Mouse (Mus musculus) CH12.LX (cell line): Measurements from ENCODE around the gene Gm21981. TPM values are rescaled to one million over a fixed set of nuclear protein-coding genes. Genes with fewer than 3 reads are reported as not detected.

Experiments used
- DNase-seq: peaks from one replicate; pipeline ENCODE4 v3.0.0-alpha.2; 2013; ENCODE audit errors: extremely low read depth
- H3K27ac ChIP-seq: 2 replicates; pipeline ENCODE4 v1.5.1; 2012; ENCODE audit warnings: low read depth, mild to moderate bottlenecking, control low read depth, moderate library complexity; ENCODE audit not compliant: insufficient read depth
- H3K27me3 ChIP-seq: replicated peaks from 2 replicates; pipeline ENCODE3; 2012; ENCODE audit warnings: inconsistent platforms
- H3K36me3 ChIP-seq, 2 experiments: replicated peaks in 1 of 2; 2 replicates each; pipeline versions ENCODE3 to v1.6.1; 2012; ENCODE audit warnings: inconsistent platforms in 1 of 2, low read length in 1 of 2, mild to moderate bottlenecking in 1 of 2, mixed read lengths in 1 of 2, moderate library complexity in 1 of 2; ENCODE audit not compliant: control insufficient read depth in 1 of 2, insufficient read depth in 1 of 2
- H3K4me1 ChIP-seq, 2 experiments: 2 replicates each; pipeline ENCODE4 v1.6.1; 2012; ENCODE audit warnings: inconsistent platforms in 1 of 2, moderate library complexity in 1 of 2; ENCODE audit not compliant: insufficient read depth in 2 of 2, control insufficient read depth in 1 of 2
- H3K4me2 ChIP-seq: 2 replicates; pipeline ENCODE4 v1.6.1; 2012; ENCODE audit warnings: low read depth, mild to moderate bottlenecking, control low read depth; ENCODE audit not compliant: poor library complexity, insufficient read depth, severe bottlenecking
- H3K4me3 ChIP-seq, 3 experiments: fragments of 150-350 bp in 1 of 3; sonication (generic) in 1 of 3; replicated peaks in 1 of 3; 2 replicates each; pipeline versions ENCODE3 to v1.5.1; 2011 to 2012; ENCODE audit warnings: low read depth in 2 of 3, low read length in 2 of 3, mild to moderate bottlenecking in 2 of 3, moderate library complexity in 2 of 3, control low read depth in 1 of 3, improper control_type of control experiment in 1 of 3, inconsistent platforms in 1 of 3, mixed read lengths in 1 of 3; ENCODE audit not compliant: poor library complexity in 1 of 3
- H3K79me2 ChIP-seq: replicated peaks from 2 replicates; pipeline ENCODE4 v1.6.1; 2012; ENCODE audit warnings: mild to moderate bottlenecking, moderate library complexity; ENCODE audit not compliant: control insufficient read depth, poor library complexity, insufficient read depth, severe bottlenecking; ENCODE audit errors: extremely low read depth
- H3K9ac ChIP-seq: 2 replicates; pipeline ENCODE4 v1.6.1; 2012; ENCODE audit warnings: low read depth, mild to moderate bottlenecking, control low read depth, moderate library complexity; ENCODE audit not compliant: insufficient read depth
- H3K9me3 ChIP-seq: replicated peaks from 2 replicates; pipeline ENCODE3; 2012; ENCODE audit warnings: low read length, inconsistent platforms, mixed read lengths
- BHLHE40 ChIP-seq: IDR thresholded peaks from 2 replicates; pipeline ENCODE4 v1.6.1; 2011; ENCODE audit warnings: mild to moderate bottlenecking, low read depth, low read length, improper control_type of control experiment
- CHD1 ChIP-seq: IDR thresholded peaks from 2 replicates; pipeline ENCODE4 v1.6.1; 2012; ENCODE audit warnings: low read depth, low read length, improper control_type of control experiment, inconsistent platforms
- CTCF ChIP-seq, 2 experiments: IDR thresholded peaks in 1 of 2; conservative IDR thresholded peaks in 1 of 2; 2 replicates each; pipeline ENCODE4 v1.5.1; 2011 to 2012; ENCODE audit warnings: low read depth in 2 of 2, low read length in 2 of 2, improper control_type of control experiment in 1 of 2, inconsistent platforms in 1 of 2, mild to moderate bottlenecking in 1 of 2, moderate library complexity in 1 of 2
- GABPA ChIP-seq: IDR thresholded peaks from 2 replicates; pipeline ENCODE4 v1.6.1; 2012; ENCODE audit warnings: low read depth, low read length, improper control_type of control experiment, inconsistent platforms; ENCODE audit not compliant: insufficient replicate concordance
- IRF4 ChIP-seq: IDR thresholded peaks from 2 replicates; pipeline ENCODE4 v1.6.1; 2014; ENCODE audit warnings: low read depth, mild to moderate bottlenecking, inconsistent platforms, low read length, improper control_type of control experiment
- JUN ChIP-seq: IDR thresholded peaks from 2 replicates; pipeline ENCODE4 v1.6.1; 2011; ENCODE audit warnings: low read depth, mild to moderate bottlenecking, low read length, improper control_type of control experiment, moderate library complexity; ENCODE audit not compliant: insufficient read depth
- KAT2A ChIP-seq: IDR thresholded peaks from 2 replicates; pipeline ENCODE4 v1.6.1; 2012; ENCODE audit warnings: low read length, improper control_type of control experiment, inconsistent platforms; ENCODE audit not compliant: insufficient replicate concordance
- MEF2A ChIP-seq: IDR thresholded peaks from 2 replicates; pipeline ENCODE4 v1.6.1; 2014; ENCODE audit warnings: low read depth, mild to moderate bottlenecking, inconsistent platforms, low read length, improper control_type of control experiment, borderline replicate concordance
- NELFE ChIP-seq: IDR thresholded peaks from 2 replicates; pipeline ENCODE4 v1.6.1; 2011; ENCODE audit warnings: low read depth, low read length, improper control_type of control experiment
- PAX5 ChIP-seq: IDR thresholded peaks from 2 replicates; pipeline ENCODE4 v1.6.1; 2012; ENCODE audit warnings: low read length, inconsistent platforms, mixed read lengths
- POLR2A ChIP-seq: IDR thresholded peaks from 2 replicates; pipeline ENCODE4 v1.6.1; 2011; ENCODE audit warnings: low read depth, mild to moderate bottlenecking, improper control_type of control experiment, low read length
- RAD21 ChIP-seq: IDR thresholded peaks from 2 replicates; pipeline ENCODE4 v1.6.1; 2011; ENCODE audit warnings: low read depth, mild to moderate bottlenecking, low read length, improper control_type of control experiment, moderate library complexity
- SMC3 ChIP-seq: IDR thresholded peaks from 2 replicates; pipeline ENCODE4 v1.6.1; 2011; ENCODE audit warnings: low read depth, low read length, improper control_type of control experiment
- UBTF ChIP-seq: IDR thresholded peaks from 2 replicates; pipeline ENCODE4 v1.6.1; 2012; ENCODE audit warnings: low read depth, mild to moderate bottlenecking, inconsistent platforms, low read length, improper control_type of control experiment, moderate library complexity
- ZNF384 ChIP-seq: IDR thresholded peaks from 2 replicates; pipeline ENCODE4 v1.6.1; 2012; ENCODE audit warnings: low read depth, low read length, improper control_type of control experiment, inconsistent platforms
- dilution Hi-C: fragments of 300-500 bp; cut with MboI; formaldehyde crosslinking; loops from 2 replicates; pipeline ENCODE4 v1.14.3; 2020; ENCODE audit warnings: low sequenced_read_pairs; ENCODE audit not compliant: extremely low pct_unique_long_range_greater_than_20kb, extremely low pct_ligation_motif_present
- in situ Hi-C: fragments of 300-500 bp; cut with MboI; formaldehyde crosslinking; loops from 3 replicates; pipeline ENCODE4 v1.14.3; 2019; ENCODE audit warnings: low sequenced_read_pairs, low pct_ligation_motif_present, low pct_unique_long_range_greater_than_20kb, mixed read lengths
- polyA plus RNA-seq: library from polyadenylated mRNA; unstranded; fragments of >175 nt; gene quantifications from 2 replicates; pipeline ENCODE4 v1.2.1, GENCODE M21; 2012; ENCODE audit warnings: low read depth; ENCODE audit not compliant: insufficient read length
- total RNA-seq, 2 experiments: library from RNA; depleted of rRNA; stranded (reverse); fragments of 300-350 nt in 1 of 2; fragments of >200 nt in 1 of 2; gene quantifications; 2 replicates each; pipeline ENCODE4 v1.2.3; 2012 to 2014

Gene Gm21981
- total and polyA plus RNA-seq, 3 experiments, result 0.11 to 0.59 TPM; not detected in 1

DNA sequence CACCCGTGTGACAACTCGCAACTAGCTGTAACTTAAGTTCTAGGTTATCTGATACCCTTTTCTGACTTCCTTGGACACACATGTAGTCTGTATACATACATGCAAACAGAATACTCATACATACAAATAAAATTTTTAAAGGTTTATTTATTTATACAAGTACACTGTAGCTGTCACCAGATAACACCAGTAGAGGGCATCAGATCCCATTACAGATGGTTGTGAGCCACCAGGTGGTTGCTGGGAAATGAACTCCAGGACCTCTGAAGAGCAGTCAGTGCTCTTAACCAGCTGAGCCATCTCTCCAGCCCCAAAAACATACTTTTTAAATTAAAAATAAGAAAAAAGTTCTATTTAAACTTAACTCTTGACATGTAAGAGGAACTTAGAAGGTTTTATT is 51.3 kb downstream of the Gm21981 start:
- in situ Hi-C loops, result no loop called here
- Histone ChIP-seq H3K4me2 (no peak overlapping the region), H3K27ac (no peak overlapping the region), H3K79me2 (no peaks in the 10 kb centered on the region)
- TF ChIP-seq BHLHE40, result no peak
- no peak for TF ChIP-seq UBTF
- no peak for TF ChIP-seq KAT2A
- no peak for TF ChIP-seq PAX5
- TF ChIP-seq MEF2A, result no peak
- TF ChIP-seq POLR2A, result no peak
- TF ChIP-seq SMC3, result peak; percentile 7; the same call in 1 of the 2 replicates
- TF ChIP-seq NELFE, result no peak
- peak in 1 of 2 experiments; percentile 55; a peak in 2 of 4 replicates for TF ChIP-seq CTCF (conservative IDR thresholded peaks at IDR 0.05 in 1 of 2, IDR thresholded peaks at IDR 0.05 in 1 of 2; ENCODE audit: low read depth in 2 of 2, low read length in 2 of 2)
- TF ChIP-seq IRF4, result no peak
- TF ChIP-seq CHD1, result no peak
- TF ChIP-seq ZNF384, result no peak
- TF ChIP-seq RAD21, result no peak; the same call in none of the 2 replicates
- no peak for TF ChIP-seq GABPA
- no peak for TF ChIP-seq JUN
- TF ChIP-seq, all 38 proteins: peak for 2
- peak; percentile 5 for DNase-seq
- no peaks in the 10 kb centered on the region for H3K36me3 ChIP-seq
- dilution Hi-C loops, result no loop called here
- no peaks in the 10 kb centered on the region for H3K9me3 ChIP-seq
- no peaks in the 10 kb centered on the region for H3K27me3 ChIP-seq
- H3K4me1 ChIP-seq, result no peaks in the 10 kb centered on the region
- H3K4me3 ChIP-seq, result no peak overlapping the region
- no peak overlapping the region for H3K9ac ChIP-seq

Other genes starting within 250 kb of the Gm21981 start
- gene Taf8, start 192.2 kb downstream of the Gm21981 start, total RNA-seq (2012; rRNA removed), result 15.4 and 16.9 TPM in 2 replicates
- gene Taf8, start 192.2 kb downstream of the Gm21981 start, total RNA-seq (2014; rRNA removed), result 13.8 and 18.0 TPM in 2 replicates
- 16.5 and 17.0 TPM in 2 replicates for gene Taf8, start 192.2 kb downstream of the Gm21981 start, polyA plus RNA-seq
- 48.2 and 48.7 TPM in 2 replicates for gene Ccnd3, start 189.4 kb downstream of the Gm21981 start, total RNA-seq (2012; rRNA removed)
- gene Ccnd3, start 189.4 kb downstream of the Gm21981 start, total RNA-seq (2014; rRNA removed), result 30.1 and 30.6 TPM in 2 replicates
- gene Ccnd3, start 189.4 kb downstream of the Gm21981 start, polyA plus RNA-seq, result 102 and 121 TPM in 2 replicates
- gene Bysl, start 83.0 kb downstream of the Gm21981 start, total RNA-seq (2012; rRNA removed), result 28.0 and 40.1 TPM in 2 replicates
- gene Bysl, start 83.0 kb downstream of the Gm21981 start, total RNA-seq (2014; rRNA removed), result 24.0 and 24.4 TPM in 2 replicates
- gene Bysl, start 83.0 kb downstream of the Gm21981 start, polyA plus RNA-seq, result 57.4 and 60.5 TPM in 2 replicates
- gene Med20, start 82.9 kb downstream of the Gm21981 start, total RNA-seq (2012; rRNA removed), result 30.5 and 31.0 TPM in 2 replicates
- gene Med20, start 82.9 kb downstream of the Gm21981 start, total RNA-seq (2014; rRNA removed), result 42.5 and 43.5 TPM in 2 replicates
- 31.1 and 31.2 TPM in 2 replicates for gene Med20, start 82.9 kb downstream of the Gm21981 start, polyA plus RNA-seq
- gene Gm20517, start 82.9 kb downstream of the Gm21981 start, total RNA-seq (2012; rRNA removed), result 1.7 and 1.8 TPM in 2 replicates
- gene Gm20517, start 82.9 kb downstream of the Gm21981 start, total RNA-seq (2014; rRNA removed), result 1.8 and 2.5 TPM in 2 replicates
- 1.1 and 2.6 TPM in 2 replicates for gene Gm20517, start 82.9 kb downstream of the Gm21981 start, polyA plus RNA-seq
- gene Usp49, start 63.8 kb downstream of the Gm21981 start, total RNA-seq (2012; rRNA removed), result 2.6 and 3.4 TPM in 2 replicates
- 2.6 and 2.7 TPM in 2 replicates for gene Usp49, start 63.8 kb downstream of the Gm21981 start, total RNA-seq (2014; rRNA removed)
- 3.7 and 4.3 TPM in 2 replicates for gene Usp49, start 63.8 kb downstream of the Gm21981 start, polyA plus RNA-seq
- gene Tomm6, start 6.1 kb downstream of the Gm21981 start, total RNA-seq (2012; rRNA removed), result 46.1 and 46.3 TPM in 2 replicates
- gene Tomm6, start 6.1 kb downstream of the Gm21981 start, total RNA-seq (2014; rRNA removed), result 18.1 and 26.4 TPM in 2 replicates
- 349 and 424 TPM in 2 replicates for gene Tomm6, start 6.1 kb downstream of the Gm21981 start, polyA plus RNA-seq
- gene Frs3, start 5.4 kb downstream of the Gm21981 start, total RNA-seq (2012; rRNA removed), result 1.6 and 2.9 TPM in 2 replicates
- gene Frs3, start 5.4 kb downstream of the Gm21981 start, total RNA-seq (2014; rRNA removed), result 0.19 and 0.54 TPM in 2 replicates
- 0.67 and 0.76 TPM in 2 replicates for gene Frs3, start 5.4 kb downstream of the Gm21981 start, polyA plus RNA-seq
- gene Prickle4, start 281 bp upstream of the Gm21981 start, total RNA-seq (2012; rRNA removed), result 0.21 and 0.30 TPM in 2 replicates
- not detected in 2 replicates for gene Prickle4, start 281 bp upstream of the Gm21981 start, total RNA-seq (2014; rRNA removed)
- gene Prickle4, start 281 bp upstream of the Gm21981 start, polyA plus RNA-seq, result 0.29 and 0.55 TPM in 2 replicates
- gene Pgc, start 32.4 kb upstream of the Gm21981 start, total RNA-seq (2012; rRNA removed), result not detected in 2 replicates
- not detected in 2 replicates for gene Pgc, start 32.4 kb upstream of the Gm21981 start, total RNA-seq (2014; rRNA removed)
- not detected in 2 replicates for gene Pgc, start 32.4 kb upstream of the Gm21981 start, polyA plus RNA-seq
- gene Tfeb, start 42.6 kb upstream of the Gm21981 start, total RNA-seq (2012; rRNA removed), result 49.3 and 57.3 TPM in 2 replicates
- 26.9 and 29.1 TPM in 2 replicates for gene Tfeb, start 42.6 kb upstream of the Gm21981 start, total RNA-seq (2014; rRNA removed)
- gene Tfeb, start 42.6 kb upstream of the Gm21981 start, polyA plus RNA-seq, result 39.9 and 41.3 TPM in 2 replicates
- 0.08 and 0.30 TPM in 2 replicates for gene Mdfi, start 140.2 kb upstream of the Gm21981 start, total RNA-seq (2012; rRNA removed)
- gene Mdfi, start 140.2 kb upstream of the Gm21981 start, total RNA-seq (2014; rRNA removed), result 0.35 TPM in 1 of 2 replicates, not detected in the other
- gene Mdfi, start 140.2 kb upstream of the Gm21981 start, polyA plus RNA-seq, result 0.19 TPM in 1 of 2 replicates, not detected in the other
- gene Foxp4, start 230.2 kb upstream of the Gm21981 start, total RNA-seq (2012; rRNA removed), result 8.5 and 9.9 TPM in 2 replicates
- gene Foxp4, start 230.2 kb upstream of the Gm21981 start, total RNA-seq (2014; rRNA removed), result 2.5 and 3.3 TPM in 2 replicates
- gene Foxp4, start 230.2 kb upstream of the Gm21981 start, polyA plus RNA-seq, result 34.8 and 41.7 TPM in 2 replicates